Mouse (Mus musculus): Measurements from ENCODE around the gene Itga2b. TPM values are rescaled to one million over a fixed set of nuclear protein-coding genes. Genes with fewer than 3 reads are reported as not detected.

The Itga2b gene
- polyA plus RNA-seq, 1 experiment from 2014 or later: 32.9 TPM

DNA sequence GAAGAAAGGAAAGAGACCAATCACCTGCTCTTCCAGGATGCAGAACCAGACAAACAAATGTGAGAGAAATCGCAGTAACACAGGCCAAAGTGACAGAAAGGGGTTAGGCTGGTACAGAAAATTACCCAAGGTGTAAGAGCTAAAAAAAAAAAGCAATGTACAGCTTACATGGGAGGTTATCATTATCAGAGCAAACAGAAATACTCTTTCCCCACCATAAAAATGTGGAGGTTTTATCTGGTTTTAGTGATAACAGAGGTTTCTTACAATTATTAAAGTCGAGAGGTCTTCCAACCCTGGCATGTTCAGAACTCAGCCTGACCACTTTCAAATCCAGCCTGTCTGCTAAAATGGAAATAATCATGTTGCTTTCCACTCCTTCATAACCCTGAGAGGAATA lies 18.0 kb upstream of the Itga2b start:
- no peak for ATAC-seq (ENCODE audit: low read depth)
- Histone ChIP-seq H3K4me3 (ENCODE audit: low read depth, low read length) (no peak overlapping the region), H3K27me3 (ENCODE audit: control insufficient read depth, insufficient read depth, low read depth, low read length) (no peaks in the 10 kb centered on the region), H3K9ac (ENCODE audit: low read depth, low read length) (no peak overlapping the region), H3K9me3 (replicated peaks; ENCODE audit: control insufficient read depth, low read length) (no peaks in the 10 kb centered on the region), H3K27ac (ENCODE audit: low read length) (no peak overlapping the region), H3K36me3 (ENCODE audit: control insufficient read depth, insufficient read depth) (peaks cover 15% of the 10 kb centered on the region), H3K4me1 (ENCODE audit: control insufficient read depth, low read depth, low read length) (peaks cover 3% of the 10 kb centered on the region), H3K4me2 (ENCODE audit: low read depth, low read length) (no peak overlapping the region)
- WGBS (ENCODE audit: insufficient replicate concordance): 40% methylated on average over 2 of the region's 2 CpGs

- H3K9me3 ChIP-seq (replicated peaks; ENCODE audit: control insufficient read depth, low read length): no peaks in the 10 kb centered on the region
- ATAC-seq (ENCODE audit: low read depth): peak; percentile 47
Observed at GRCm38 (mm10) chr11:102486733-102487386, 16.9 kb upstream of the Itga2b start.

DNA sequence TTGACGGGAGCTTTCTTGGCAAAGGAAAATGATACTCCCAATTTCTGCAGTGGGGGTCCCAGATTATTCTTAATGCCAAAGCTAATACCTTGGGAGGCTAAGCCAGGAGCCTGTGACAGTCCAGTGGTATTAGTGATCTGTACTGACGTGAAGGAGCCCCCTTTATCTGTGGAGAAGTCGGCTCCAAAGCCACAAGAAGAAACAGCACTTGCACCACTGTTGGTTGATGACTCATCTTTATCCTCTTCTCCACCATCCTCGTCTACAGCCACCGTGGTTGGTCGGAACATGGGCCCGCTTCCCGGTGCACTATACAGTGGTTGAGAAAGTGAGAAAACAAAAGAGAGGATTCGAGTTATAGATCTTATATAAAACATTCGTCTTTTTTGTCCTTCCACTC lies 11.9 kb upstream of the Itga2b start:
- H3K27me3 ChIP-seq (ENCODE audit: control insufficient read depth, insufficient read depth, low read depth, low read length): no peaks in the 10 kb centered on the region
- H3K36me3 ChIP-seq (ENCODE audit: control insufficient read depth, insufficient read depth): peaks cover 54% of the 10 kb centered on the region
- WGBS (ENCODE audit: insufficient replicate concordance): 62% methylated on average over 10 of the region's 10 CpGs
- no peak overlapping the region for H3K4me2 ChIP-seq (ENCODE audit: low read depth, low read length)
- H3K4me1 ChIP-seq (ENCODE audit: control insufficient read depth, low read depth, low read length): no peaks in the 10 kb centered on the region
- no peak overlapping the region for H3K27ac ChIP-seq (ENCODE audit: low read length)
- no peak overlapping the region for H3K4me3 ChIP-seq (ENCODE audit: low read depth, low read length)
- H3K9me3 ChIP-seq (replicated peaks; ENCODE audit: control insufficient read depth, low read length): no peaks in the 10 kb centered on the region
- no peak overlapping the region for H3K9ac ChIP-seq (ENCODE audit: low read depth, low read length)
- ATAC-seq (ENCODE audit: low read depth): no peak

More at GRCm38 (mm10) chr11:102486733-102487386, 16.9 kb upstream of the Itga2b start:
- no peak overlapping the region for H3K27ac ChIP-seq (ENCODE audit: low read length)
- H3K4me3 ChIP-seq (ENCODE audit: low read depth, low read length): no peak overlapping the region
- peaks cover 20% of the 10 kb centered on the region for H3K36me3 ChIP-seq (ENCODE audit: control insufficient read depth, insufficient read depth)
- H3K4me2 ChIP-seq (ENCODE audit: low read depth, low read length): no peak overlapping the region
- 55% methylated on average over 11 of the region's 11 CpGs for WGBS (ENCODE audit: insufficient replicate concordance)
- peaks cover 3% of the 10 kb centered on the region for H3K4me1 ChIP-seq (ENCODE audit: control insufficient read depth, low read depth, low read length)
- H3K27me3 ChIP-seq (ENCODE audit: control insufficient read depth, insufficient read depth, low read depth, low read length): no peaks in the 10 kb centered on the region
- no peak overlapping the region for H3K9ac ChIP-seq (ENCODE audit: low read depth, low read length)

- H3K9me3 ChIP-seq (replicated peaks; ENCODE audit: control insufficient read depth, low read length): no peaks in the 10 kb centered on the region
- ATAC-seq (ENCODE audit: low read depth): no peak
- H3K4me1 ChIP-seq (ENCODE audit: control insufficient read depth, low read depth, low read length): no peaks in the 10 kb centered on the region
- H3K4me2 ChIP-seq (ENCODE audit: low read depth, low read length): no peak overlapping the region
- H3K36me3 ChIP-seq (ENCODE audit: control insufficient read depth, insufficient read depth): peaks cover 47% of the 10 kb centered on the region
- H3K27ac ChIP-seq (ENCODE audit: low read length): no peak overlapping the region
- H3K4me3 ChIP-seq (ENCODE audit: low read depth, low read length): no peak overlapping the region
- no peak overlapping the region for H3K9ac ChIP-seq (ENCODE audit: low read depth, low read length)
- no peaks in the 10 kb centered on the region for H3K27me3 ChIP-seq (ENCODE audit: control insufficient read depth, insufficient read depth, low read depth, low read length)
- WGBS (ENCODE audit: insufficient replicate concordance): 95% methylated on average over 4 of the region's 4 CpGs
Observed at GRCm38 (mm10) chr11:102480897-102481296, 11.0 kb upstream of the Itga2b start.

GRCm38 (mm10) chr11:102480111-102480510 lies 10.2 kb upstream of the Itga2b start:
- WGBS (ENCODE audit: insufficient replicate concordance): 92% methylated on average over 15 of the region's 15 CpGs
- no peak overlapping the region for H3K27ac ChIP-seq (ENCODE audit: low read length)
- peaks cover 46% of the 10 kb centered on the region for H3K36me3 ChIP-seq (ENCODE audit: control insufficient read depth, insufficient read depth)
- peaks cover 3% of the 10 kb centered on the region for H3K4me1 ChIP-seq (ENCODE audit: control insufficient read depth, low read depth, low read length)
- no peaks in the 10 kb centered on the region for H3K9me3 ChIP-seq (replicated peaks; ENCODE audit: control insufficient read depth, low read length)
- ATAC-seq (ENCODE audit: low read depth): no peak
- no peak overlapping the region for H3K9ac ChIP-seq (ENCODE audit: low read depth, low read length)
- H3K4me2 ChIP-seq (ENCODE audit: low read depth, low read length): no peak overlapping the region
- no peak overlapping the region for H3K4me3 ChIP-seq (ENCODE audit: low read depth, low read length)
- H3K27me3 ChIP-seq (ENCODE audit: control insufficient read depth, insufficient read depth, low read depth, low read length): no peaks in the 10 kb centered on the region

GRCm38 (mm10) chr11:102479581-102479980 lies 9.7 kb upstream of the Itga2b start:
- H3K27ac ChIP-seq (ENCODE audit: low read length): no peak overlapping the region
- no peak overlapping the region for H3K9ac ChIP-seq (ENCODE audit: low read depth, low read length)
- peaks cover 5% of the 10 kb centered on the region for H3K4me1 ChIP-seq (ENCODE audit: control insufficient read depth, low read depth, low read length)
- H3K27me3 ChIP-seq (ENCODE audit: control insufficient read depth, insufficient read depth, low read depth, low read length): no peaks in the 10 kb centered on the region
- H3K36me3 ChIP-seq (ENCODE audit: control insufficient read depth, insufficient read depth): peaks cover 42% of the 10 kb centered on the region
- WGBS (ENCODE audit: insufficient replicate concordance): 92% methylated on average over 23 of the region's 23 CpGs
- no peak overlapping the region for H3K4me2 ChIP-seq (ENCODE audit: low read depth, low read length)
- no peaks in the 10 kb centered on the region for H3K9me3 ChIP-seq (replicated peaks; ENCODE audit: control insufficient read depth, low read length)
- ATAC-seq (ENCODE audit: low read depth): no peak
- H3K4me3 ChIP-seq (ENCODE audit: low read depth, low read length): no peak overlapping the region

DNA sequence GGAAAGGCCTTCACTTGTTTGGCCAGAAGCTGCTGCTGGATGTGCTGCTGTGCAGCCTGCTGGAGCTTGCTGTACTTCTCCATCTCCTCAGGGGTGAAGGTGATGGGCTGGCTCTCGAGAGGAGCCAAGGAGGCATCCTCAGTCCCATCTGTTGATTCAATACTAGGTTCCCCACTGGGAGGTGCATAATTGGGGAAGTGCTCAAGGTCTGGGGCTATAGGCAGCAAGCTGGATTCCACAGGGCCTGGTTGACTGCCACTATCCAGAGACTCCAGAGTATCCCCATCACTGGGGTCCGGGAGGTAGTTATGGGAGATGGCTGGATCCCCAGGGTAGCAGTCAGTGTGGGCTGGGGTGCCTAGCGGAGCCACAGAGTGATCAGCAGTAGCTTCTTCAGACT lies 8.7 kb upstream of the Itga2b start:
- Histone ChIP-seq H3K36me3 (ENCODE audit: control insufficient read depth, insufficient read depth) (peaks cover 40% of the 10 kb centered on the region), H3K9me3 (replicated peaks; ENCODE audit: control insufficient read depth, low read length) (no peaks in the 10 kb centered on the region), H3K9ac (ENCODE audit: low read depth, low read length) (no peak overlapping the region), H3K4me2 (ENCODE audit: low read depth, low read length) (no peak overlapping the region), H3K4me3 (ENCODE audit: low read depth, low read length) (no peak overlapping the region), H3K27me3 (ENCODE audit: control insufficient read depth, insufficient read depth, low read depth, low read length) (no peaks in the 10 kb centered on the region), H3K4me1 (ENCODE audit: control insufficient read depth, low read depth, low read length) (peaks cover 5% of the 10 kb centered on the region), H3K27ac (ENCODE audit: low read length) (no peak overlapping the region)
- WGBS (ENCODE audit: insufficient replicate concordance): 83% methylated on average over 3 of the region's 3 CpGs
- 0 out of 2 replicates have a peak, but pooled peaks have one; percentile 21 for ATAC-seq (ENCODE audit: low read depth)

DNA sequence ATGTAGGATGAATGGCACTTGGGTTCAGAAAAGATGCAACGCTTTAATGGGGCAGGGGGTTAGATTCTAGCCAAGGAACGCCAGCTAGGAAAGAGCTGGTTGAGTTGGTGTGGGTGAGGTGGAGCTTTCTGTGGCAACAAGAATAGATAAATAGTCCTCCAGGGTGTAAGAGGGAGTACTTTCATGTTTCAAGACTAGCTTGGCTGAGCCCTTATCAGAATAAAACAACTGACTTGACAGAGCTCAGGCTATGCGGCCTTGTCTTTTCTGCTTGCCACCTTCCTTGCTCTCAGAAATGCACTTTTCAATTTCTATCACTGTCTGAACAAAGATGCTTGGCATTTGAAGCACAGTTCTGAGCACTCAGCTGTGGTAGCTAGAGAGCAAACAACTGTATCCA lies 5.1 kb upstream of the Itga2b start:
- Histone ChIP-seq H3K9ac (ENCODE audit: low read depth, low read length) (no peak overlapping the region), H3K4me2 (ENCODE audit: low read depth, low read length) (no peak overlapping the region), H3K27ac (ENCODE audit: low read length) (no peak overlapping the region), H3K9me3 (replicated peaks; ENCODE audit: control insufficient read depth, low read length) (no peaks in the 10 kb centered on the region), H3K36me3 (ENCODE audit: control insufficient read depth, insufficient read depth) (peaks cover 17% of the 10 kb centered on the region), H3K27me3 (ENCODE audit: control insufficient read depth, insufficient read depth, low read depth, low read length) (no peaks in the 10 kb centered on the region), H3K4me1 (ENCODE audit: control insufficient read depth, low read depth, low read length) (peaks cover 11% of the 10 kb centered on the region), H3K4me3 (ENCODE audit: low read depth, low read length) (no peak overlapping the region)
- no peak for ATAC-seq (ENCODE audit: low read depth)
- WGBS (ENCODE audit: insufficient replicate concordance): 44% methylated on average over 3 of the region's 3 CpGs

DNA sequence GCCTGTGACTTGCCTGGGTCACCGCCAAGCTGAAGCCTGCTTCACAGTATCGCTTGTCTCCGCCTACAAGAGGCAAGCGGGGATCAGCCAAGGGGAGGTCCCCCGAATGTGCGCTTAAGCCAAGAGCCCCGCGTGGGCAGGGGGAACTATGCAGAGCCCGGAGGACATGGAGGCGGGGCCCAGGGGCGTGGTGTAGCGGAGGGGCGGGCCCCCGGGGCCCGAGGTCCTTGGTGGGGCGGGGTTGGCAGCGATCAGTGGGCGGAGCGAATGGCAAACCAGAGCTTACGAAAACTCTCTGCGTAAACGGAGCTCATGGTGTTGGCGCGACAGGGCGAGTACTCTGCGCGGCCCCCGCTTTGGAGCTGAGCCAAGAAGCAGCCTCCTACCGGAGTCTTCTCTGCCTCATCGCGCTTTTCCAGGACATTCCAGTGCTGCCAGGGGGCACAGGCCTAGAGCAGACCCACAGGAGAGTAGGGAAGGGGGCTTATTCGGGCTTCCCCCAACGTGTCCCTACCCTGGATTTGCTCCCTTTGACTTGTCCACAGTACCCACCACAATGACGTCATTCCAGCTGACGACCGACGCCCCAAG lies 2.8 kb downstream of the Itga2b start:
- WGBS (ENCODE audit: insufficient replicate concordance): under 1% methylated on average over 37 of the region's 37 CpGs
- H3K4me3 ChIP-seq (ENCODE audit: low read depth, low read length): peak overlapping the region; percentile 60
- H3K9ac ChIP-seq (ENCODE audit: low read depth, low read length): peak overlapping the region; percentile 61
- peak overlapping the region; percentile 92 for H3K4me2 ChIP-seq (ENCODE audit: low read depth, low read length)
- no peaks in the 10 kb centered on the region for H3K9me3 ChIP-seq (replicated peaks; ENCODE audit: control insufficient read depth, low read length)
- H3K27ac ChIP-seq (ENCODE audit: low read length): peak overlapping the region; percentile 45
- H3K4me1 ChIP-seq (ENCODE audit: control insufficient read depth, low read depth, low read length): peaks cover 37% of the 10 kb centered on the region
- H3K27me3 ChIP-seq (ENCODE audit: control insufficient read depth, insufficient read depth, low read depth, low read length): no peaks in the 10 kb centered on the region
- no peaks in the 10 kb centered on the region for H3K36me3 ChIP-seq (ENCODE audit: control insufficient read depth, insufficient read depth)
- peak; percentile 92 for ATAC-seq (ENCODE audit: low read depth)
